Mouse (Mus musculus): ENCODE measurements around the gene Vmn1r101.
"Not testable (repeated sequence)": the region's sequence is repeated elsewhere in the genome, so short reads cannot be mapped to it uniquely, and the experiment has no call there.

Vmn1r101 gene

DNA sequence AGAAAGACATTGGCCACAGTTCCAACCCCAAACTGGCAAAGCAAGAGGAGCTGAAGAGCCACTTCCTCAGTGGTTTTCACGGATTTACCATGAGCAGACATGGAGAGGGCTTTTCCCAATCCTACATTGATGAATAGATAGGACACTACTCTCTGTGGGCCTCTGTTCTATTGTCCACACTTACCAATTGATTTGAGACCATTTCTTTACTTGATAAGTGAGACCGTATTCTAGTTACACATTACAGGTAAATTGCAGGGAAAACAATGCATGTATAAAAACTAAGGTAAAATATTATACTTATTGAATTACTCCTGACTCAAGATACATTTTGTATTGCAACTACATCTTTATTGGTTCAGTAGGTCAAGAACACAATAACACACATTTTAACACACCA lies at the start of gene Vmn1r101:
Gene Vmn1r101, minus strand, starts transcription at position 101 of the 400 bp plus-strand sequence.
- DNase-seq (ENCODE audit: extremely low read depth, insufficient read length, low spot score): not testable (repeated sequence)

DNA sequence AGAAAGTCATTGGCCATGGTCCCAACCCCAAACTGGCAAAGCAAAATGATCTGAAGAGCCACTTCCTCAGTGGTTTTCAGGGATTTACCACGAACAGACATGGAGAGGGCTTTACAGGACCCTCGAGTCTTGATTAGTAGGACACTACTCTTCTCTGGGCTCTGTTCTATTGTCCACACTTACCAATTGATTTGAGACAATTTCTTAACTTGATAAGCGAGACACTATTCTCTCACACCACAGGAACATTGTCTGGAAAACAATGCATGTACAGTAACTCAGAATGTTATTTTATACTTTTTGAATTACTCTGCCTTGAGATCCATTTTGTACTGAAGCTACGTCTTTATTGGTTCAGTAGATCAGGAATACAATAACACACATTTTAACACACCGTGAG lies 32.4 kb upstream of the Vmn1r101 start, which contains the start of gene Gm10670:
Gene Gm10670, minus strand, starts transcription at position 101 of the 400 bp plus-strand sequence.
- not testable (repeated sequence) for DNase-seq (ENCODE audit: extremely low read depth, insufficient read length, low spot score)

DNA sequence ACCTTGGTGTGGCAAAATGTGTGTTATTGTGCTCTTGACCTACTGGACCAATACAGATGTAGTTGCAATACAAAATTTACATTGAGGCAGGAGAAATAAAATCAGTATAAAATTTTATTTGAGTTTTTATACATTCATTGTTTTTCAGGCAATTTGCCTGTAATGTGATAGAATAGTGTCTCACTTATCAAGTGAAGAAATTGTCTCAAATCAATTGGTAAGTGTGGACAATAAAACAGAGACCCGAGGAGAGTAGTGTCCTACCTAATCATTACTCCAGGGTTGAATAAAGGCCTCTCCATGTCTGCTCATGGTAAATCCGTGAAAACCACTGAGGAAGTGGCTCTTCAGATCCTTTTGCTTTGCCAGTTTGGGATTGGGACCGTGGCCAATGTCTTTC lies 24.8 kb downstream of the Vmn1r101 start, which contains the start of gene Vmn1r100:
Gene Vmn1r100, plus strand, starts transcription at position 301 of the 400 bp plus-strand sequence.
- not testable (repeated sequence) for DNase-seq (ENCODE audit: extremely low read depth, insufficient read length, low spot score)
